Mouse (Mus musculus) brain, embryonic 18.5 days (tissue): ENCODE data around the gene Myh3.
"Not testable (repeated sequence)": the region's sequence is repeated elsewhere in the genome, so short reads cannot be mapped to it uniquely, and the experiment has no call there.

Source experiments
- DNase-seq: peaks from one replicate; pipeline ENCODE4 v3.0.0-alpha.2; 2012; ENCODE audit warnings: low read depth, low spot score

The Myh3 gene

DNA sequence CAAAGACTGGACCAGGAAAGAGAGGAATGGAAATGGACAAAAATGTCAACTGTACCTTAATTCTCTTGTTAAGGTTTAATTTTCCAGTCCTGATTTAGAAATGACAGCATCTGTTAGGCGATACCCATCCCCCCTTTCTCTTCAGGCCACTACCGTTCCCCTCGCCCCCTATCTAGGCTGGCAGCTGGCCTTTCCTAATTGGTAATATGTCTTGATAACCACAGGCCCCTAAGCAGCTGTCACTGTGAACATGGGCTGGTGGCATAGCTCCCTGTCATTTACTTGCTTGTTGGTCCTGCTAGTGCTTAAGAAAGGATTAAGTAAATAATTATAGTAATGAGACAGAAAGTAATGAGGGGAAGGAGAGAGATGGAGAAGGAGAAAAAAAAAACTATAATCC, 665 bp upstream of the Myh3 start:
- no peak for DNase-seq

DNA sequence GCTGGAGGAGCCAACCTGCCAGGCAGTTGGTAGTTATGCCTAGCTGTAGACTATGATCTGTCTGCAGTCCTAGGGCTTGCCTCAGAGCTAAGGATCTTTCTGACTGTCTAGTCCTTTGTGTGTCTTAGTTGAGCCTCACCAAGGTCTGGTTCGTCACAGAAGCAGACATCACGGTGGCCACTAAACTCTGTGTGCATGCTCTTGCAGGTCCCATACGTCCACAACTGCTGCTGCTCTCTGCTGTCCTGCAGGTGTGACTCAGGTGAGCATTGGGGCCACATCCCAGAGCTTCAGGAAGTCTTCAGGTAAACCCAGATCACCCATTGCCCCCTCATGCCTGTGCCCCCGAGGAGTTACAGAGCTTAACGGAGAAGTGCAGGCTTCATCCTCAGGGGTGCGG, 788 bp downstream of the Myh3 start:
- DNase-seq: no peak

DNA sequence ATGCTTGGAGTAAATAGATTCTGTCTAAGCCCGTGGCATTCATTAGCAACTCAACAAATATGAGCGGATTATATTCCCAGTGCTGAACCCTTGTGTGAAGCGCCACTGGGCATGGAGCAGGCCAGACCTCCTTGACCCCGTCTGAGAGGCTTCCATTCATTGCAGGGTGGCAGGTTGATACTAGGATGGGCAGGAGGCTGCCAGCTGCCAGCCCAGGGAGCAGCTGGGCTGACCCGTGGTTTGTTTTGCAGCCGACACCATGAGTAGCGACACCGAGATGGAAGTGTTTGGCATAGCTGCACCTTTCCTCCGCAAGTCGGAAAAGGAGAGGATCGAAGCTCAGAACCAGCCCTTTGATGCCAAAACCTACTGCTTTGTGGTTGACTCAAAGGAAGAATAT, 1.6 kb downstream of the Myh3 start:
- DNase-seq: no peak

DNA sequence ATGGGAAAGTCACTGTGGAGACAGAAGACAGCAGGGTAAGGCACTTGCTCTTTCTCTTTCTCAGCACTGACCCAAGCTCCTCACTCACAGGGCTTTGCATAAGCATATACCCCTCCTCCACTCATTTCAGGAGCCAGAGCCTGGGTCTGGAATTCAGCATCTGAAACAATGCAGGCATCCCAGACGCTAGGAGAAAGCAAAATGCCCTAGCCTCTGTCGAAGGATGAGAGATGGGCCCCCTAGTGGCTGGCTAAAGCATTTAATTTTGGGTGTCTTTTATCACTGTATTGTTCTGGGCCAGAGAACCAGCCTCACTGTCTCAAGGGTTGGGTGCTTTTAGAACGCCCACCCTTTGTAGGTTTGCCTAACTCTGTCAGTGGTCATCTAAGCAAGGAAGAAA, 2.1 kb downstream of the Myh3 start:
- DNase-seq: no peak

DNA sequence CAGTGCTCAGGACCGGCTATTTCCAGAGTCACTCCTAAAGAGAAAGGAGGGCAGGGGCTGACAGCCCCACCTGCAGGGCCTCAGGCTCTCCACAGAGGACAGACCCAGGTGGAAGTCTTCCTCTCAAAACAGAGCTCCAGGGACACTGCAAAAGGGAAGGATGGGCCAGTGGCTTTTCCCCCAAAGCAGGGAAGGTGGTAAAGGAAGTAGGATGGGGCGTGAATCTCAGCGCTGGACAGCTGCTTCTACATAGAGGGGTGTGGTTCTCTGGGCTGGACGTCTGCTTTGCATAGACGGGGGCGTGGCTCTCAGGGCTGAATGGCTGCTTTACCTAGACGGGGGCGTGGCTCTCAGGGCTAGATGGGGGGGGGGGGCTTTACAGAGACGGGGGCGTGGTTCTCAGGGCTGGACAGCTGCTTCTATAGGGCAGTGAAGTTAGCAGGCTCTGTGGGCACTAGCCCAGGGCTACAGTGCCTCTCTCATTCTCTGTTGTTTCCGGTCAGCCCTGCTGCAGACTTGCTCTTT, 3.1 kb downstream of the Myh3 start:
- no peak for DNase-seq

DNA sequence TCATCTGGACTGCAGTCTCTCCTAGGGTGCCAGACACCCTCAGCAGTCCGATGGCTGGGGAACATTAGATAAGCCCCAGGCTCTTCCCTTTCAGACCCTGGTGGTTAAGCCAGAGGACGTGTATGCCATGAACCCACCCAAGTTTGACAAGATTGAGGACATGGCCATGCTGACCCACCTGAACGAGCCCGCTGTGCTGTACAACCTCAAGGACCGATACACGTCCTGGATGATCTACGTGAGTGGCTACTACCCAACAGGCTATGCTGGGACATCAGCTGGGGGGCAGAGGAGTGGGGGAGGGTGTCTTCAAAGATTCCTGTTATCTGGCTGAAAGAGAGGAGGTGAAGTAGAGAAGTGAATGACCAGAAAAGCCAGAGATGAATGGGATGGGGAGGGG, 4.1 kb downstream of the Myh3 start:
- DNase-seq: no peak

DNA sequence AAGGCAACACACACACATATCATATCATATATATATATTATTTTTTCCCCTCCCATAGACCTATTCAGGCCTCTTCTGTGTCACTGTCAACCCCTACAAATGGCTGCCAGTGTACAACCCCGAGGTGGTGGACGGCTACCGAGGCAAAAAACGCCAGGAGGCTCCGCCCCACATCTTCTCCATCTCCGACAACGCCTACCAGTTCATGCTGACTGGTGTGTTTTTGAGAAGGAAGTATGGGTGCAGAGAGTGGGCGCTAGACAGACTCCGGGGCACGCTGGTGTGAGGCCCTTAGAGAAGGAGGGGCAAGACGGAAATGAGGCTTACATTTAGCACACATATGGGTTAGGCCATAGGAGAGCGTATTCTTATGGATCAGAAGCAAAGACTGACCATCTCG, 4.7 kb downstream of the Myh3 start:
- DNase-seq: no peak

DNA sequence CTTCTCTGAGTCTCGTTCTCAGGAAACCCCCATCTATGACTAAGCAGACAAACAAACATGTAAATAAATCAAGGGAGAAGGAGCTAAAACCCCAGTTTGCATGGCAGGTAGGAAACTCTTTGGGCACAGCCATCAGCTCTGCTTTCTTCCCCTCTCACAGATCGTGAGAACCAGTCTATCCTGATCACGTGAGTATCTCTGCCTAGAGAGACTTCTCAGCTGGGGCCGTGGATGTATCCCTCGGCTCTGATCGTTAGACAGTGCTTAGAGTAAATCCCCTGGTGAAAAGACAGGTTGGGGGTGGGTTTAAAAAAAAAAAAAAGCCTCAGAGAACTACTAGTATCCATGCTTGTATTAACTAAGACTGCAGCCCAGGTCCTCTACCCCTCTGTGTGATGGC, 5.1 kb downstream of the Myh3 start:
- DNase-seq: no peak

DNA sequence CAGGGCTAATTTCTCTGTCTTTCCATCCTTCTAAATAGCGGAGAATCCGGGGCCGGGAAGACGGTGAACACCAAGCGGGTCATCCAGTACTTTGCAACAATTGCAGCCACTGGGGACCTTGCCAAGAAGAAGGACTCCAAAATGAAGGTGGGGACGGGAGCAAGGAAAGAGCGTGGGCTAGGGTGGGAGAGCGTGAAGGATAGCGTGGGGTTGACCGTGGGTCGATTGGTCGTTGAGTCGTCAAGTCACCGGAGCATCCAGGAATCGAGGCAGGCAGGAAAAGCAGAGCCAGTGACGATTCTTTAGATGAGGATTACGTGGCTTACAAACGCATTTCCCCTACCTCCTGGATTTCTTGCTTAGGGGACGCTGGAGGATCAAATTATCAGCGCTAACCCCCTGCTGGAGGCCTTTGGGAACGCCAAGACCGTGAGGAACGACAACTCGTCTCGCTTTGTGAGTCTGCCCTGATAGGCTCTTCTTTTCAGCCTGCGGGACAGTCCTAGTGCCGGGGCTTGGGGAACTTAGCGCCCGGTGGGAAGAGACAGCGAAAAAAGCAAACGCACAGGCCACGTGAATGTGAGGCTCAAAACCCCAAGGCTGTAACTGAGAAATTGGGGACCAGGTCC, 5.7 kb downstream of the Myh3 start:
- DNase-seq: no peak

DNA sequence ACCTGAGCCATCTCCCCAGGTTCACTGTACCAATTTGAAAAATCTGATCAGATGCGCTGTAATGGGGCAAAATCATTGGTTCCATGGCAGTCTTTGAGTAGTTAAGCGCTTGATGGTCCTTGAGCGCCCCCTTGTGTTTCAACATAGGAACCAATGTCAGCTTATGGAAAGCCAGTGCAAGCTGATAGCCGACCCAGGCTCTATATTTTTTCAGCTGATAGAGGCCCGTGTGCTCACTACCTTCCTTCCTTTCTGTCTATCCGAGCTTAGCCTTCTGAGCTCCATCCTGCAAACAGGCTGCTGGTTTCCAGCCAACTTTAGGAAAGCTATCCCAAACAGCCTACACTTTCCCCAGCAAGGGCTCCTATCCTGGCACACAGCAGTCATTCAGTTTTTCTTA, 7.4 kb downstream of the Myh3 start:
- DNase-seq: peak; percentile 51

DNA sequence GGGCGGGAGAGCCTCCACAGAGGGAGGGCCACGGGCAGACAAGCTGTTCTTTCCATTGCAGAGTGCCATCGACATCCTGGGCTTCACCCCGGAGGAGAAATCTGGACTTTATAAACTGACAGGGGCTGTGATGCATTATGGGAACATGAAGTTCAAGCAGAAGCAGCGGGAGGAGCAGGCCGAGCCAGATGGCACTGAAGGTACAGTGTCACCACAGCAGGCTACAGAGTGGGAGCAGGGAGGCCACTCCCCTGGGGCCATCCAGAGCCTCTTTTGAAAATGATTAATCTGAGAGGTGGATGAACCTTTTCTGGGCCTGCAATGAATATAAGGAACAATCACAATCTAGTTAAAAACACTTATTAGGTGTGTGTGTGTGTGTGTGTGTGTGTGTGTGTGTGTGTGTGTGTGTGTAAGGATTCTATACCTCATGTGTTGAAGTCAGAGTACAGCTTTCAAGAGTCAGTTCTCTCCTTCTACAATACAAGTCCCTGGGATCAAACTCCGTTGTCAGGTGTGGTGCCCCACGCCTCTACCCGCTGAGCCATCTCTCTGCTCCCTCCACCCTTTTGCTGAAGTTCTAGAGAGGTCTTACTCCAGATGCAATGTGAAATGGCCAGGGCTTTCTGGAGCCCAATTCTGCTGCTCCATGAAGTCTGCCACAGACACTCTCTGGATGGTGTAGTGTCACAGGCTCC, 8.5 kb downstream of the Myh3 start:
- DNase-seq: no peak

DNA sequence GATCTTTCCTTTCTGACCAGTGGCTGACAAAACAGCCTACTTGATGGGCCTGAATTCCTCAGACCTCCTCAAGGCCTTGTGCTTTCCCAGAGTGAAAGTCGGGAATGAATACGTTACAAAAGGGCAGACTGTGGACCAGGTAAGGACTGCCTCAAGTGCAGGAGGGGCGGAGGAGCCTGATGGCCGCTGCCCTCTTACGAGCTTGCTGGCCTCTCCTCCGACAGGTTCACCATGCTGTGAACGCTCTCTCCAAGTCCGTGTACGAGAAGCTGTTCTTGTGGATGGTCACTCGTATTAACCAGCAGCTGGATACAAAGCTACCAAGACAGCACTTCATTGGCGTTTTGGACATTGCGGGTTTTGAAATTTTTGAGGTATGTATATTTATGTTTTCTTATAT, 9.1 kb downstream of the Myh3 start:
- DNase-seq: no peak

DNA sequence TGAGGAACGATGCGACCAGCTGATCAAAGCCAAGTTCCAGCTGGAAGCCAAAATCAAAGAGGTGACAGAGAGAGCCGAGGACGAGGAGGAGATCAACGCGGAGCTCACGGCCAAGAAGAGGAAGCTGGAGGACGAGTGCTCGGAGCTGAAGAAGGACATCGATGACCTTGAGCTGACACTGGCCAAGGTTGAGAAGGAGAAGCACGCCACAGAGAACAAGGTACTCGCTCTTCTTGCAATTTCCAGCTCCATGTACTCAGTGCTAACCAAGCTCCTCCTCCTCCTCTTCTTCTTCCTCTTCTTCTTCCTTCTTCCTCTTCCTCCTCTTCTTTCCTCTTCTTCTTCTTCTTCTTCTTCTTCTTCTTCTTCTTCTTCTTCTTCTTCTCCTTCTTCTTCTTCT, 14.3 kb downstream of the Myh3 start:
- DNase-seq: not testable (repeated sequence)

DNA sequence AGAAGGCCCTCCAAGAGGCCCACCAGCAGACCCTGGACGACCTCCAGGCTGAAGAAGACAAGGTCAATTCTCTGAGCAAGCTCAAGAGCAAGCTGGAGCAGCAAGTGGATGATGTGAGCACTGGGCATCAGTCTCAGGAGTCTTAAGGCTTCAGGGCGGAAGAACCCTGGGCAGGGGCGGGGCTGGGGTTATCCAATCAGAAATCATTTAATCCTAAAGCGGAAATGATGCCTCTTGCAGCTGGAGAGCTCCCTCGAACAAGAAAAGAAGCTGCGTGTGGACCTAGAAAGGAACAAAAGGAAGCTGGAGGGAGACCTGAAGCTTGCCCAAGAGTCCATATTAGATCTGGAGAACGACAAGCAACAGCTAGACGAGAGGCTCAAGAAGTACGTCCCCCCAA, 15.1 kb downstream of the Myh3 start:
- DNase-seq: no peak

DNA sequence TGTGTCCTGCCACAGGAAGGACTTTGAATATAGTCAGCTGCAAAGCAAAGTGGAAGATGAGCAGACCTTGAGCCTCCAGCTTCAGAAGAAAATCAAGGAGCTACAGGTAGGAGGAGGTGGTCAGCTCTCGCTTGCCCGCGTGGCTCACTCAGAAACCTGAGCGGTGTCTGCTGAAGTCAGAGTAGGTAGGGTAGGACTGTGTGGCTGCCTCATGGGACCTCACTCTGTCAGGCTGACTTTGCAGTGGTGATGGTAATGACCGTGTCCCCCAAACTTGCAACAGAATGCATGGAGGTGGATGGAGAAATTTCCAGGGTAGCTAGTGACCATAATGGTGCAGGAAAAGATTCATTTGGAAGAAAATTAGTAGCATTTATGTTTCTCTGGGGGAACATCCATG, 15.6 kb downstream of the Myh3 start:
- no peak for DNase-seq

DNA sequence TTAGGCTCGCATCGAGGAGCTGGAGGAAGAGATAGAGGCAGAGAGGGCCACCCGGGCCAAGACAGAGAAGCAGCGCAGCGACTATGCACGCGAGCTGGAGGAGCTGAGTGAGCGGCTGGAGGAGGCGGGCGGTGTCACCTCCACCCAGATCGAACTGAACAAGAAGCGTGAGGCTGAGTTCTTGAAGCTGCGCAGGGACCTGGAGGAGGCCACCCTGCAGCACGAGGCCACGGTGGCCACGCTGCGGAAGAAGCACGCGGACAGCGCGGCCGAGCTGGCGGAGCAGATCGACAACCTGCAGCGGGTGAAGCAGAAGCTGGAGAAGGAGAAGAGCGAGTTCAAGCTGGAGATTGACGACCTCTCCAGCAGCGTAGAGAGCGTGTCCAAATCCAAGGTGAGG, 16.4 kb downstream of the Myh3 start:
- no peak for DNase-seq

DNA sequence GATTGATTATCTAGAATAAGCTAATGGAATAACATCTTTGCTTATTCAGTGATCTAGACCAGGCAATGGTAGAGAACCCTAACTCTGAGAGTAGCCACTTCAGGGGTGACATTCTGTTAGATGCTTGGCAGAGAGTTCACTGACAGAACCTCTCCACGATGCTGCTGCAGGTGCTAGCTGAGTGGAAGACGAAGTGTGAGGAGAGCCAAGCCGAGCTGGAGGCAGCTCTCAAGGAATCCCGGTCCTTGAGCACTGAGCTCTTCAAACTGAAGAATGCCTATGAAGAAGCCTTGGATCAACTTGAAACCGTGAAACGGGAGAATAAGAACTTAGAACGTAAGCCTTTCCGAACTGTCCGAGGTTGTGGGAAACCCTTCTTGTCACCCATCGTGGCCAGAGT, 19.6 kb downstream of the Myh3 start:
- no peak for DNase-seq

DNA sequence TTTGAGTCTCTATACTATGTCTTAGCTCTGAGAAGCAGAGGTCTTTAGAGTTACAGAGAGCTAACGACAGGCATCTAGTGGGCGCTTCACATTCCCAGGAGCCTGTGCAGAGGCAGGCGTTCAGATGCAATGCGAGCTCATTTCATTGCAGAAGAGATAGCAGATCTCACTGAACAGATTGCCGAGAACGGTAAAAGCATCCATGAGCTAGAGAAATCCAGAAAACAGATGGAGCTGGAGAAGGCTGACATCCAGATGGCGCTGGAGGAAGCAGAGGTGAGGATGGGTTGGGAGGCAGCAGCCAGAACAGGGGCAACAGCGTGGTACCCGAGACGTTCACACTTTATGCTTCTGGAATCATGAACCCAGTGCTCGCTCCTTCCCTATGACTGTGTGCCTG, 20.3 kb downstream of the Myh3 start:
- no peak for DNase-seq

DNA sequence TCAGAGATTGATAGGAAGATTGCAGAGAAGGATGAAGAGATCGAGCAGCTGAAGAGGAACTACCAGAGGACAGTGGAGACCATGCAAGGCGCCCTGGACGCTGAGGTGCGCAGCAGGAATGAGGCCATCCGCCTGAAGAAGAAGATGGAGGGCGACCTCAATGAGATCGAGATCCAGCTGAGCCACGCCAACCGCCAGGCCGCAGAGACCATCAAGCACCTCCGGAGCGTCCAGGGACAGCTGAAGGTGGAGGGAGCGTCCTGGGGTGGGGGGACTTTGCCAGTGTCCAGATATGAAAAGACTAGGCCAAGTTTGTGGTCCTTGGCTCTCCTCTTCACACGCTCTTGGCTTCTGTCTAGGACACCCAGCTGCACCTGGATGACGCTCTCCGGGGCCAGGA, 21.1 kb downstream of the Myh3 start:
- no peak for DNase-seq

DNA sequence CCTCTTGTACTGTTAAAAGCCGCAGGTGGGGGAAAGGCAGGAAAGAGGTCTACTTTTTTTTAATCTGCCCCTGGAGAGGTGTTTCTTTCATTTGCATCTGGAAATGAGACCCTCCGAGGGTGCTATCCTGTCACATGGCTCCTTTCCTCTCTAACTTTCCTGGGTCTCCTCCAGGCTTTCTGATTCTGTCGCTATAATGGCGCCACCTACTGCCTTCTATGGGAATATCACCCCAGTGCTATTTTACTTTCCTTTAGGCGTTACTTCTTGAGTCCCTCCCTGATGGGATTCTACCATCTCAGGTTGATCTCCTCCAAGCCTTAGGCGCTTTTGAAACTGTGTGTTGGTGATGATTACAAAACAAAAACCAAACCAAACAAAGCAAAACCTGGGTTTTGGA, 22.1 kb downstream of the Myh3 start:
- no peak for DNase-seq

DNA sequence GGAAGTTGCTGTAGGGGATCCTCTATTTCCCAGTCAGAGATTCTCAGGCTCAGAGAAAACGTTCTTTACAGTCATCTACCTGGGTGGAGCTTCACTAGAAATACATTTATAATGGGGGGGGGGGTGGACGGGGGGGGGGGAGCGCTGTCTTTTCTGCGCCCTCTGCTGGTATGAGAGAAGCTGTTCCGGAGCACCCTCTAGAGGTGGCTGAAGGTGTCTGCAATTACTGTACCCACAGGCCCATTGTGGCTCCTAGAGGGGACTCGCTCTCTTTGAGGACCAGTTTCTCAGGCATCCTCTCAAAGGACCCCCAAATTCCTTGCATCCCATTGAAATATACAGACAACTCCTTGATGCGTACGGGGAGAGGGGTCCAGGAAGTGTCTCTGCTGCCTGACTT, 23.6 kb downstream of the Myh3 start:
- no peak for DNase-seq

DNA sequence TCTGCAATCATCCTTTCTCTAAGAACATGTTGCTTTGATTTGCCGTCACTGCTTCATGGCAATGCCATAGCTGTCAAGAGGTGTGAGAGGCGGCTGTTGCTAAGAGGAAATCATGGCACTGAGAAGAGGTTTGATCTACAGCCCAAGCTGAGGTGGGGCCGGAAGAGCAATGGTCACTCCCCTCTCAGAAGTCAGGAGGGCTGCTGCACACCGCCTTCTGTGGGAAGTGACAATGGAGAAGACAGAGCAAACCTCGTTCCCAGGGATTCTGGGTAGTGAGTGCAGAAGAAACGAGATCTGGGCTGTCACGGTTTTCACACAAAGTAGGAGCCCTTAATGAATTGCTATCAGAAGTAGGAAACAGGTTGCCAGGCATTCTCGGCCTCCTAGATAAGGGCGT, 25.2 kb downstream of the Myh3 start:
- no peak for DNase-seq

DNA sequence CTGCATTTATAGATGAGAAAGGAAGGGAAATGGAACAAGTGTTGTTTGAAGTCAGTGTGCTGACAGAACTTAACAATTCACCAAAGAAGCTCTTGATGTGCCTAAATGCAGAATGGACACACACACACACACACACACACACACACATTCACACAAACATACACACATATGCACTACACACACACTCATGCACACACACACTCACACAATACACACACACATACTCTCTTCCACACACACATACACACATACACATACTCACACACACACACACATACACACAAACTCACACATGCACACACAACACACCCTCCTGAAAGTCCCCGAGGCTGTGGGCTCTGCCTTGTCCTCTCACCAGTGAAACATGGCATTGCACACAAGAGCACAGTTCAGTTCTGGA, 26.1 kb downstream of the Myh3 start:
- no peak for DNase-seq

DNA sequence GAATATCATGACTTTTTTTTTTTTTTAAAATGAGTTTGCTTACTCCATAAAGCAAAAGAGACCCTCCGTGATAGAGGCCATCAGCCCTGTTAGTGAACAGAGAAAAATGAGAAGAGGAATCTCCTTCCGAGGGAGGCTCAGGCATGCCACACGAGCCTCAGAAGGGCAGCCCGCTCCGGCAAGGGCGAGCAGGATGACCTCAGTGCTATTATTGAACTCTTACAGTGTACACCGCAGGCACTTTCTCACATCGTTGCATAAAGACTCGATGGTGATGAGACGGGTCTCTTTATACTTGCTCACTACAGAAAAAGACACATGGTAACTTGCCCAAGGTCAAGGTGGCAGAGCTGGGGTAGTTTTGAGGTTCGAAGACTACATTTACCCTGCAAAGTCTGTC, 26.6 kb downstream of the Myh3 start:
- DNase-seq: no peak
